ENCODE assay signal across 11 mouse cellular contexts in genomic region chrX:71434860-71435259, GRCm38 (mm10). TPM values are rescaled to one million over a fixed set of nuclear protein-coding genes. Genes with fewer than 3 reads are reported as not detected.
DNase-seq lines count a peak whose midpoint lies in the region; ATAC-seq and TF ChIP-seq lines count a peak whose summit lies in the region.
"Had no signal": no experiment of that assay in that cellular context is flagged by ENCODE, and none has a peak within 500 bp of the region (broad histone marks: within the 10 kb centered on the region; RNA-seq: fewer than 3 reads in every experiment).

No protein-coding gene starts in this region.

- WGBS in embryonic facial prominence, embryonic 11.5 days: 48% methylated on average over 8 of the region's 8 CpGs
- WGBS in hindbrain, embryonic 16.5 days: 47% methylated on average over 8 of the region's 8 CpGs

- intact Hi-C loops in left cerebral cortex, postnatal 4 days (cut with DNase I): no loop called here

- no peaks in the 10 kb centered on the region for H3K36me3 ChIP-seq in embryonic facial prominence, embryonic 11.5 days (replicated peaks; ENCODE audit: control insufficient read depth, insufficient read depth, low read depth, low read length)
- H3K36me3 ChIP-seq in hindbrain, embryonic 16.5 days (ENCODE audit: control insufficient read depth, insufficient read depth, low read length): no peaks in the 10 kb centered on the region

- TF ChIP-seq CTCF in layer of hippocampus, adult 2 months (conservative IDR thresholded peaks at IDR 0.05): no peak

- no peak overlapping the region for H3K4me3 ChIP-seq in embryonic facial prominence, embryonic 11.5 days (ENCODE audit: low read depth, low read length)
- H3K4me3 ChIP-seq in hindbrain, embryonic 16.5 days (ENCODE audit: low read length): no peak overlapping the region
- H3K4me3 ChIP-seq in layer of hippocampus, adult 2 months: no peak overlapping the region

- no peaks in the 10 kb centered on the region for H3K27me3 ChIP-seq in embryonic facial prominence, embryonic 11.5 days (ENCODE audit: control insufficient read depth, insufficient read depth, low read length)
- no peaks in the 10 kb centered on the region for H3K27me3 ChIP-seq in hindbrain, embryonic 16.5 days (replicated peaks; ENCODE audit: control insufficient read depth, insufficient read depth, low read length)
- H3K27me3 ChIP-seq: CH12.LX had no signal

- H3K9me3 ChIP-seq in embryonic facial prominence, embryonic 11.5 days (replicated peaks; ENCODE audit: control insufficient read depth, low read length): no peaks in the 10 kb centered on the region
- H3K9me3 ChIP-seq in hindbrain, embryonic 16.5 days (ENCODE audit: control insufficient read depth, low read length): no peaks in the 10 kb centered on the region

- no peaks in the 10 kb centered on the region for H3K4me1 ChIP-seq in embryonic facial prominence, embryonic 11.5 days (ENCODE audit: control insufficient read depth, insufficient read depth, low read length)
- no peaks in the 10 kb centered on the region for H3K4me1 ChIP-seq in hindbrain, embryonic 16.5 days (ENCODE audit: control insufficient read depth, insufficient read depth, low read depth, low read length)

- no peak overlapping the region for H3K4me2 ChIP-seq in embryonic facial prominence, embryonic 11.5 days (ENCODE audit: low read depth, low read length)
- H3K4me2 ChIP-seq in hindbrain, embryonic 16.5 days (ENCODE audit: low read length): no peak overlapping the region

- no peak overlapping the region for H3K27ac ChIP-seq in embryonic facial prominence, embryonic 11.5 days (replicated peaks; ENCODE audit: low read depth, low read length)
- H3K27ac ChIP-seq in hindbrain, embryonic 16.5 days (ENCODE audit: low read depth, low read length): no peak overlapping the region
- no peak overlapping the region for H3K27ac ChIP-seq in layer of hippocampus, adult 2 months

- H3K9ac ChIP-seq in embryonic facial prominence, embryonic 11.5 days (replicated peaks; ENCODE audit: low read length): no peak overlapping the region
- H3K9ac ChIP-seq in hindbrain, embryonic 16.5 days (ENCODE audit: low read depth, low read length): no peak overlapping the region
- H3K9ac ChIP-seq: liver, postnatal 0 days had no signal

- peak; percentile 11 for DNase-seq in ovary, adult 18-20 months (ENCODE audit: low spot score)
- DNase-seq in ovary, postnatal 36 days (ENCODE audit: low spot score): no peak
- DNase-seq in embryonic facial prominence, embryonic 11.5 days (ENCODE audit: low spot score): peak; percentile 0
- peak; percentile 69 for DNase-seq in retina, postnatal 1 day
- DNase-seq in layer of hippocampus, adult 2 months (ENCODE audit: low spot score in 2 of 2): no peak
- DNase-seq in left cerebral cortex, postnatal 4 days: no peak
- DNase-seq in cerebellum, postnatal 25 days: no peak
- DNase-seq: liver, postnatal 0 days had no signal

- no peak for ATAC-seq in embryonic facial prominence, embryonic 11.5 days (replicated peaks; ENCODE audit: insufficient number of reproducible peaks, low FRiP score, low TSS enrichment, low read depth)
- peak; percentile 56 for ATAC-seq in hindbrain, embryonic 16.5 days
- ATAC-seq: inflammation-experienced regulatory T-cells, adult 6 months; liver, postnatal 0 days had no signal

RNA-seq across cellular contexts. Expression of gene Cd99l2, which starts 57.8 kb away (rescaled TPM):
- polyA plus RNA-seq in embryonic facial prominence, embryonic 11.5 days (2014; fragmentation: Nextera tagmentation; extraction: Ambion mirVana): 25.9 and 28.9 TPM in 2 replicates
- polyA plus RNA-seq in hindbrain, embryonic 16.5 days (2015; fragmentation: Nextera tagmentation; extraction: Ambion mirVana): 90.7 and 103 TPM in 2 replicates
- 10 to 100 TPM; 46.4 to 53.5 TPM for total RNA-seq in layer of hippocampus, adult 2 months (2021)
- total RNA-seq in left cerebral cortex, postnatal 4 days (2021): 10 to 100 TPM; 75.9 to 95.1 TPM

Comparison
In these comparisons a context has a peak if more than half of its experiments do, and no peak if none do; other contexts are left out.
1. DNase-seq: peak in ovary, adult 18-20 months (single experiment), embryonic facial prominence, embryonic 11.5 days (single experiment) and retina, postnatal 1 day (single experiment); none in ovary, postnatal 36 days (single experiment), layer of hippocampus, adult 2 months (0 of 2), left cerebral cortex, postnatal 4 days (single experiment) and cerebellum, postnatal 25 days (0 of 2).